Comparison of ENCODE assay signal across 12 mouse cellular contexts in genomic region chr12:8786984-8787730, GRCm38 (mm10). TPM values are rescaled to one million over a fixed set of nuclear protein-coding genes. Genes with fewer than 3 reads are reported as not detected.
A peak's percentile ranks its signal among the peaks of the same experiment; 100 is the strongest.
DNase-seq lines count a peak whose midpoint lies in the region; ATAC-seq and TF ChIP-seq lines count a peak whose summit lies in the region.
"Had no signal": no experiment of that assay in that cellular context is flagged by ENCODE, and none has a peak within 500 bp of the region (broad histone marks: within the 10 kb centered on the region; RNA-seq: fewer than 3 reads in every experiment).

No protein-coding gene starts in this region.

- H3K27ac ChIP-seq in lung, embryonic 14.5 days (ENCODE audit: low read depth) = peak overlapping the region; percentile 13; the same call in 1 of the 2 replicates
- H3K27ac ChIP-seq: forebrain, embryonic 12.5 days; hindbrain, embryonic 15.5 days had no signal

- peak; percentile 48 to 50 for DNase-seq in cerebellum, postnatal 14 days
- no peak for DNase-seq in cerebellum, postnatal 36 days
- no peak for DNase-seq in lung, embryonic 14.5 days
- DNase-seq in lung, adult 2 months = no peak
- DNase-seq in gastrocnemius, postnatal 10 days = peak; percentile 32
- DNase-seq in thymus, postnatal 0 days (ENCODE audit: low spot score) = peak; percentile 71
- no peak for DNase-seq in kidney, adult 9 months
- no peak for DNase-seq in adrenal gland, postnatal 4 days (ENCODE audit: low spot score in 2 of 2)
- DNase-seq: adrenal gland, adult 8-10 months; retina, postnatal 1 day had no signal

- no peak overlapping the region for H3K9ac ChIP-seq in lung, embryonic 14.5 days
- H3K9ac ChIP-seq: forebrain, embryonic 12.5 days; hindbrain, embryonic 15.5 days had no signal

- H3K4me3 ChIP-seq in lung, embryonic 14.5 days (ENCODE audit: low read depth, low read length) = no peak overlapping the region
- H3K4me3 ChIP-seq in lung, adult 2 months (replicated peaks; ENCODE audit: extremely low read depth, low read depth, low read length) = no peak overlapping the region
- H3K4me3 ChIP-seq: forebrain, embryonic 12.5 days; hindbrain, embryonic 15.5 days had no signal

- H3K4me1 ChIP-seq in lung, embryonic 14.5 days (ENCODE audit: insufficient read depth) = peaks cover 3% of the 10 kb centered on the region; the same call in 1 of the 2 replicates
- H3K4me1 ChIP-seq in lung, adult 2 months (ENCODE audit: control insufficient read depth, insufficient read depth, low read length) = peaks cover 3% of the 10 kb centered on the region
- H3K4me1 ChIP-seq: hindbrain, embryonic 15.5 days had no signal

- peaks cover 22% of the 10 kb centered on the region for H3K36me3 ChIP-seq in lung, embryonic 14.5 days (ENCODE audit: insufficient read depth)

- no peaks in the 10 kb centered on the region for H3K27me3 ChIP-seq in lung, embryonic 14.5 days (ENCODE audit: insufficient read depth, low read length)
- H3K27me3 ChIP-seq: forebrain, embryonic 12.5 days; hindbrain, embryonic 15.5 days had no signal

- TF ChIP-seq CTCF in lung, embryonic 14.5 days (IDR thresholded peaks at IDR 0.05; ENCODE audit: low read depth) = no peak
- TF ChIP-seq CTCF in lung, adult 2 months (IDR thresholded peaks at IDR 0.05; ENCODE audit: insufficient read depth, low read length) = no peak

- 77% methylated on average over 12 of the region's 12 CpGs for WGBS in lung, embryonic 14.5 days
- WGBS in lung, adult 2 months = 63% methylated on average over 12 of the region's 12 CpGs

- no peaks in the 10 kb centered on the region for H3K9me3 ChIP-seq in lung, embryonic 14.5 days (ENCODE audit: low read depth, low read length)
- H3K9me3 ChIP-seq: forebrain, embryonic 12.5 days; hindbrain, embryonic 15.5 days had no signal

- no peak for ATAC-seq in lung, embryonic 14.5 days (ENCODE audit: insufficient read depth)

- no peak for TF ChIP-seq POLR2A in lung, adult 2 months (IDR thresholded peaks at IDR 0.05; ENCODE audit: borderline replicate concordance, extremely low read depth, low read depth, low read length)

- no peak overlapping the region for H3K4me2 ChIP-seq in lung, embryonic 14.5 days
- H3K4me2 ChIP-seq: forebrain, embryonic 12.5 days; hindbrain, embryonic 15.5 days had no signal

RNA-seq across cellular contexts. Expression of gene Sdc1, which starts 16.0 kb away (rescaled TPM):
- 101 TPM in 2 replicates for polyA plus RNA-seq in lung, embryonic 14.5 days (2014; fragmentation: Nextera tagmentation; extraction: Ambion mirVana)
- 200 and 209 TPM in 2 replicates for polyA plus RNA-seq in lung, adult 2 months (2012; rRNA removed)
- total RNA-seq in gastrocnemius, postnatal 10 days (2021) = 10 to 100 TPM; 15.2 to 20.3 TPM
- 16.2 TPM in 2 replicates for polyA plus RNA-seq in thymus, postnatal 0 days (2015; fragmentation: Nextera tagmentation; extraction: Ambion mirVana)
- total RNA-seq in adrenal gland, postnatal 4 days (2021) = 10 to 100 TPM; 34.6 to 52.4 TPM

Comparison
In these comparisons a context has a peak if more than half of its experiments do, and no peak if none do; other contexts are left out.
1. DNase-seq: peak in cerebellum, postnatal 14 days (2 of 2), gastrocnemius, postnatal 10 days (single experiment) and thymus, postnatal 0 days (single experiment); none in cerebellum, postnatal 36 days (0 of 2), lung, embryonic 14.5 days (single experiment), lung, adult 2 months (single experiment), kidney, adult 9 months (single experiment) and adrenal gland, postnatal 4 days (0 of 2).